Mouse (Mus musculus) lung, postnatal 0 days (tissue): Measurements from ENCODE around the gene Rnf31.

Experiments
- CTCF ChIP-seq: IDR thresholded peaks from 2 replicates; pipeline ENCODE4 v1.5.1; 2016; ENCODE audit warnings: antibody characterized with exemption, mild to moderate bottlenecking
- EP300 ChIP-seq: IDR thresholded peaks from 2 replicates; pipeline ENCODE4 v1.6.1; 2016; ENCODE audit warnings: antibody characterized with exemption, mild to moderate bottlenecking, control low read depth

DNA sequence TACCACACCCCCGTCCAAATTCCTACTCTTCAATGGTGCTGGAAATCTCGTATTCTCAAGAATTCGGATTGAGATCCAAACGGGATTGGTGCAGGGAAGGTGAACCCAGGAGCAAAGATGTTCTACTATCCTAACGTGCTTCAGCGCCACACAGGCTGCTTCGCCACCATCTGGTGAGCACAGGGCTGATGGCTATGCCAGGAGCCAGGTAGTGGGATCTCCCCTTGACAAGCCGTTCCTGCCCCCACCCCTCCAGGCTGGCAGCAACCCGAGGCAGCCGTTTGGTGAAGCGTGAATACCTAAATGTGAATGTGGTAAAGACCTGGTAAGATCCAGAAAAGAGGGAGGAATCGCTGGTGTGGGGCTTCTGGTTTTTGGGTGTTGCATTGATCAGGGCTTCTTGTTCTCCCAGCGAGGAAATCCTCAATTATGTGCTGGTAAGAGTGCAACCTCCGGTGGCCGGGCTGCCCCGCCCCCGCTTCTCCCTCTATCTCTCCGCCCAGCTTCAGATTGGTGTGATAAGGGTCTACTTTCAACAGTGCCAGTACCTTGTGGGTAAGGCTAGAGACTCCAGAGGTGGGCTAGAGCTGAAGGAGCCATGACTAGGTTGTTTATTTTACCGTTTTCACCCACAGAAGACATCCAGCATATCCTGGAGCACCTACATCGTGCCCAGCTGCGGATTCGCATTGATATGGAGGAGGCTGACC lies 27.1 kb downstream of the Rnf31 start:
- TF ChIP-seq CTCF: no peak
- no peak for TF ChIP-seq EP300
